Mouse (Mus musculus) forebrain, embryonic 14.5 days (tissue): Measurements from ENCODE around the gene Igsf9b. TPM values are rescaled to one million over a fixed set of nuclear protein-coding genes. Genes with fewer than 3 reads are reported as not detected.
A peak's percentile ranks its signal among the peaks of the same experiment; 100 is the strongest.

ENCODE experiments used
- ATAC-seq: fragments of 200-750 bp; cut with Nextera tagmentation; 2 replicates; pipeline ENCODE4 v1.8.0; 2017; ENCODE audit warnings: mild to moderate bottlenecking, moderate library complexity
- DNase-seq: peaks from one replicate; pipeline ENCODE4 v3.0.0-alpha.2; 2015; ENCODE audit warnings: low spot score
- H3K27ac ChIP-seq: fragments of 300-500 bp; sonication (generic); 2 replicates; pipeline ENCODE4 v1.5.1; 2014; ENCODE audit warnings: low read depth, mild to moderate bottlenecking, control low read depth, low read length, moderate library complexity
- H3K27me3 ChIP-seq: fragments of 300-500 bp; sonication (generic); replicated peaks from 2 replicates; pipeline ENCODE4 v1.6.1; 2014; ENCODE audit warnings: low read length, control low read depth, mixed read lengths; ENCODE audit not compliant: control insufficient read depth, insufficient read depth
- H3K36me3 ChIP-seq: fragments of 300-500 bp; sonication (generic); 2 replicates; pipeline ENCODE4 v1.6.1; 2014; ENCODE audit warnings: low read length, control low read depth; ENCODE audit not compliant: control insufficient read depth, insufficient read depth
- H3K4me1 ChIP-seq: fragments of 300-500 bp; sonication (generic); 2 replicates; pipeline ENCODE4 v1.6.1; 2014; ENCODE audit warnings: antibody characterized with exemption, low read length, control low read depth; ENCODE audit not compliant: control insufficient read depth, insufficient read depth
- H3K4me2 ChIP-seq: fragments of 300-500 bp; sonication (generic); 2 replicates; pipeline ENCODE4 v1.6.1; 2014; ENCODE audit warnings: mild to moderate bottlenecking, control low read depth, low read length
- H3K4me3 ChIP-seq: fragments of 300-500 bp; sonication (generic); 2 replicates; pipeline ENCODE4 v1.5.1; 2014; ENCODE audit warnings: low read depth, low read length, control low read depth
- H3K9ac ChIP-seq: fragments of 300-500 bp; sonication (generic); 2 replicates; pipeline ENCODE4 v1.6.1; 2014; ENCODE audit warnings: mild to moderate bottlenecking, low read length, control low read depth, moderate library complexity
- H3K9me3 ChIP-seq: fragments of 300-500 bp; sonication (generic); replicated peaks from 2 replicates; pipeline ENCODE4 v1.6.1; 2016; ENCODE audit warnings: low read length, control low read depth, mixed read lengths; ENCODE audit not compliant: control insufficient read depth
- WGBS: fragments of 180-500 bp; shearing (Covaris S2); extraction: QIAGEN DNeasy Blood & Tissue Kit; methylation state at CpG from one replicate; pipeline ENCODE4 v1.1.7; 2014; 5-methylcytosine and 5-hydroxymethylcytosine counted together
- polyA plus RNA-seq: library from polyadenylated mRNA; unstranded; fragments of >200 nt; fragmentation: Nextera tagmentation; extraction: Ambion mirVana; gene quantifications from 2 replicates; pipeline ENCODE4 v1.2.1, GENCODE M21; 2014

The Igsf9b gene
- polyA plus RNA-seq, 1 experiment from 2014 or later: 5.1 TPM

DNA sequence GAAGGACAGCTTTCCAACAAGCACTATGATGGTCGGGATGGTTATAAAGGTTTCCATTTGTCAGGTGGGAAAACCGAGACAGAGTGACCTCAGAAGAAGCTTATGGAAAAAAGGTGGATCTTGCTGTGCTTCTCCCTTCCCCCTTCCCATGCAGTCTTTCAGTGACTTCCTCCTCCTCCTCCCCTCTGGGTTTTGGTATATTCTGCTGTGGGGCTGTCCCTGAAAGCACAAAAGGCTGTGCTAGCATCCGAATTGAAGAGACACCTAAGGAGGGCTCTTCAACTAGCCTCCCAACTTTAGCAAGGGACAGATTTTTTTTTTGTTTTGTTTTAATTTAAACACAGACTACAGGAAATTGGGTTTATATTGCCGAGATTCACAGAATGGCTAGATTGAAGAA is 1.7 kb downstream of the Igsf9b start:
- Histone ChIP-seq H3K9me3 (no peaks in the 10 kb centered on the region), H3K4me3 (peak overlapping the region; percentile 69), H3K27ac (no peak overlapping the region), H3K4me1 (peaks cover 28% of the 10 kb centered on the region), H3K4me2 (peak overlapping the region; percentile 99), H3K27me3 (0 out of 2 replicates have a peak, but pooled peaks cover 2% of the 10 kb centered on the region), H3K36me3 (no peaks in the 10 kb centered on the region), H3K9ac (peak overlapping the region; percentile 62)
- 11% methylated on average over 4 of the region's 4 CpGs for WGBS
- ATAC-seq (no peak), DNase-seq (no peak)

DNA sequence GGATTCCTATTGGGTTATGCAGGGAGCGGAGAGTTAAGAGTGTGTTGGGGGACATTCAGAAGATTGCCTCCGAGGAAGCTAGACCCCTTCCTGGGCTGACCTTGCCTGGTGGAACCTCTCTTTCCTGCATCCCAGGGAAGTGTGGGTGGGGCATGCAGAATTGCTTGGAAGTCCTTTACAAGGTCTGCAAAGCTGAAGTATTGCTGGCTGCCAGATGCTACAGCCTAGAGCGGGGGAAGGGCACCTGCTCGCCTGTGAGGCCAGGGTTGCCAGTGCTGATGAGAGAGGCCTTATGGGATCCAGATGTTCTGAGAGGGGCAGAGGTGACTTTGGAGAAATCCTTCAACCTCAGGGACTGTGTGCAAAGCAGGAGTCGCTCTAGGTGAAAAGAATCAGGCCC is 2.5 kb downstream of the Igsf9b start:
- Histone ChIP-seq H3K27ac (no peak overlapping the region), H3K4me3 (no peak overlapping the region; the same call in 1 of the 2 replicates), H3K9me3 (no peaks in the 10 kb centered on the region), H3K4me2 (peak overlapping the region; percentile 99), H3K9ac (no peak overlapping the region), H3K36me3 (no peaks in the 10 kb centered on the region), H3K27me3 (0 out of 2 replicates have a peak, but pooled peaks cover 2% of the 10 kb centered on the region), H3K4me1 (peaks cover 35% of the 10 kb centered on the region)
- WGBS: 61% methylated on average over 5 of the region's 5 CpGs
- DNase-seq (no peak), ATAC-seq (no peak)

DNA sequence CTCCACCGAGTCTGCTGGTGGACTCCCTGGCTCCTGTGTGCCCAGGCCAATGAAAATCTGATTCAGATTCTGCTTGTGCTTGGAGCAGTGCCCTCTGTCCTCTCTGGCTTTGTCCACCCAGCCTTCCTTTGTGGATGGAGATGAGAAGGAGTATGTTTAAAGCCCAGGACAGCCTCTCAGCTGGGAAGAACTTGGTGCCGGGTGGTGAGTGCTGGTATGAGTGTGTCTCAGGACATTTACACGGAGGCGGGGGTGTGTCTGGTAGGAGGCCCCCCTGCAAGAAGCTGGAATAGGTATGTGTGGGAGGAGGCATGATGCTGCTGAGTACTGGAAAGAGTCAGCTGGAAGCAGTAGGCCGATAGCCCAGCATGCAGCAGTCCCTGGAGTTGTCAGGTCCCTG is 3.3 kb downstream of the Igsf9b start:
- Histone ChIP-seq H3K9me3 (no peaks in the 10 kb centered on the region), H3K27me3 (0 out of 2 replicates have a peak, but pooled peaks cover 2% of the 10 kb centered on the region), H3K4me3 (no peak overlapping the region), H3K4me1 (peaks cover 43% of the 10 kb centered on the region), H3K9ac (no peak overlapping the region), H3K4me2 (no peak overlapping the region), H3K27ac (no peak overlapping the region), H3K36me3 (no peaks in the 10 kb centered on the region)
- no peak for ATAC-seq
- WGBS: 62% methylated on average over 5 of the region's 5 CpGs
- DNase-seq: no peak

DNA sequence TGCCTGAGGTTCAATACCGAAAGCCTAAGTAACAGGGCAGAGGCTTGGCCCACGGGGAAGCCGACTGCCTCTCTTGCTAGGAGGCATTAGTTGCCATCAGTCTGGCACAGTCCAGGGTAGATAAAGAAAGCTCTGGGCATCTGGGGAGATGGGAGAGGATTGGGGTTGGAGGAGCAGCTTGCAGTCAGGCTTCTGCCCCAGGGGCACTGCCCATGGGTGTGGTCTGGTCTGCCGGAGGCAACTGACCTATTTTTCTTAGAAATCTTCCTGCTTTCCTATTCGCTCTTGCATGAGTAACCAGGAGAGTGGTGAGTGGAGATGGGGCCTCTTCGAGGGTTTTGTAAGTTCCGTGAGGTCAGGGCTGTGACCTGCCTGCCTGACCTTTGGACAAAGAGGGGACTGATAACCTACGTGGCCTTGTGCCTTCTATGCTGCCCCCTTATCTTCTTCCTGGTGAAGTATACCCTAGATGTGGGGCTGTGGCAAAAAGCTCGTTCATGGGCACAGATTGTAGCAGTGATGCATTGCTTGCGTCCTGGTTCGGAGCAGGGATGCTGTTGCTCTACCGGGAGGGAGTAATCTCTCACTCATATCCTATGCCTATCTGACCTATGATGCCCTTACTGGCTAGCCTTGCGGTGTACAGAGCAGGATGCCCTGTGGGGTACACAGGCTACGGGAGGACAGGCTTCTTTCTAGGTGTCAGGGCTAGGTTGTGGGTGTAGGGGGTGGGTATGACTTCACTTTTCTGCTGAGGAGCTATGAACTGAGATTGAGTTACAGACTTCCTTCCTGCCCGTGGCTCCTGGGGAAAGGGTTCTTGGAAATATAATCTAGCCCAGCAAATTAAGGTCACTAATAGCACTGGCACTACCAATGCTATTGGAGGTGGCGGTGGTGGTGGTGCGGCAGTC is 4.8 kb downstream of the Igsf9b start:
- H3K4me1 ChIP-seq: peaks cover 50% of the 10 kb centered on the region
- ATAC-seq (no peak), DNase-seq (no peak)
- H3K9me3 ChIP-seq: no peaks in the 10 kb centered on the region
- no peak overlapping the region for H3K4me3 ChIP-seq
- WGBS: 73% methylated on average over 17 of the region's 17 CpGs
- no peak overlapping the region for H3K27ac ChIP-seq
- H3K27me3 ChIP-seq: 0 out of 2 replicates have a peak, but pooled peaks cover 2% of the 10 kb centered on the region
- no peak overlapping the region for H3K4me2 ChIP-seq
- no peaks in the 10 kb centered on the region for H3K36me3 ChIP-seq
- H3K9ac ChIP-seq: no peak overlapping the region

DNA sequence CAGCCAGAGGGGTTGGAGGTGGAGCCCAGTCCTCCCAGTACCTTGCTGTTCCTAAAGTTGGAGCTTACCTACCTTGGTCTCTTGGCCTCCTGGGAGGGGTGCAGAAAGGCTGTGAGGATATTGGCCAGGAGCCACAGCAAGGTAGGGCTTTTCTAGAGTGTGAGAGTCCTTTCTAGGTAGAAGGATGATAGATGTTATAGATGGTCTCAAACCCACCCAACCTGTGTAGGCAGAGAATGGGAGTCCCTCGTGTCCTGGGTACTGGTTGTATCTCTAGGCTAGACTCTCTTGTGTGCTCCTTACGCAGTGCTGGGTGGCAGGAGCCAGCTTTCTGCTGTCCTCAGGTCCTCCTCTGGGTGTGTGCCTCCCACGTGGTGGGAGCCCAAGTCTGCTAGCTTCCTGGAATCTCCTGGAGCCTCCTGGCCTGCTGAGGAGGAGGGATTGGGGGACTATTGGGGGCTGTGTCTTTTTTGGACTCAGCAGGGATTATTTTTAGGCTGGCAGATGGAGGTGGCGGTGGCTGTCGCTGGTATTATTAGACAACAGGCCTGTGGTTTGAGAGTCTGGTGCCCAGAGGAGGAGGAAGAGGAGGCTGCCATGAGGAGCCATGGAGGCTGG is 5.6 kb downstream of the Igsf9b start:
- DNase-seq (no peak), ATAC-seq (no peak)
- no peak overlapping the region for H3K4me3 ChIP-seq
- peaks cover 51% of the 10 kb centered on the region for H3K4me1 ChIP-seq
- H3K4me2 ChIP-seq: no peak overlapping the region
- H3K36me3 ChIP-seq: no peaks in the 10 kb centered on the region
- H3K9me3 ChIP-seq: no peaks in the 10 kb centered on the region
- 0 out of 2 replicates have a peak, but pooled peaks cover 2% of the 10 kb centered on the region for H3K27me3 ChIP-seq
- 69% methylated on average over 5 of the region's 5 CpGs for WGBS
- H3K27ac ChIP-seq: no peak overlapping the region
- no peak overlapping the region for H3K9ac ChIP-seq

DNA sequence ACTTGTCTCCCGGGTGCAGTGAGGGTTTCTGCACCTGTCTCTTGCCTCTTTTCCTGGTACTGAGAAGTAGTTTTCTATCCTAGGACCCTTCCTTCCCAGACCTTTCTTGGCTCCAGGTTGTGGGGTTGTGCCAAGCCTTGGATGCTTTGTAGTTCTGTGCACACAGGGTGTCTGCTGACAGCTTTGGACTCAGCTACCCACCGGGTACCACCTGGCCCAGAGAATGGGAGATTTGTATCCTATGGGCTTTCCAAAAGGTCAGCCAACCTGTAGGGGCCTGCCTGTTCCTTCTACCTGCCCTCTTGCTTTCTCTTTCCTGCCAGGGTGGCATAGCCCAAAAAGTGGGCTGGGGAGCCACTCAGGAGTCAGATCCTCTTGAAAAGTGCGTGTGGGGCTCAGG is 6.5 kb downstream of the Igsf9b start:
- Histone ChIP-seq H3K4me1 (peaks cover 48% of the 10 kb centered on the region), H3K27ac (no peak overlapping the region), H3K27me3 (0 out of 2 replicates have a peak, but pooled peaks cover 2% of the 10 kb centered on the region), H3K9me3 (no peaks in the 10 kb centered on the region), H3K36me3 (0 out of 2 replicates have a peak, but pooled peaks cover 2% of the 10 kb centered on the region), H3K9ac (no peak overlapping the region), H3K4me2 (no peak overlapping the region), H3K4me3 (no peak overlapping the region)
- no peak for DNase-seq
- no peak for ATAC-seq
- 56% methylated on average over 3 of the region's 3 CpGs for WGBS

DNA sequence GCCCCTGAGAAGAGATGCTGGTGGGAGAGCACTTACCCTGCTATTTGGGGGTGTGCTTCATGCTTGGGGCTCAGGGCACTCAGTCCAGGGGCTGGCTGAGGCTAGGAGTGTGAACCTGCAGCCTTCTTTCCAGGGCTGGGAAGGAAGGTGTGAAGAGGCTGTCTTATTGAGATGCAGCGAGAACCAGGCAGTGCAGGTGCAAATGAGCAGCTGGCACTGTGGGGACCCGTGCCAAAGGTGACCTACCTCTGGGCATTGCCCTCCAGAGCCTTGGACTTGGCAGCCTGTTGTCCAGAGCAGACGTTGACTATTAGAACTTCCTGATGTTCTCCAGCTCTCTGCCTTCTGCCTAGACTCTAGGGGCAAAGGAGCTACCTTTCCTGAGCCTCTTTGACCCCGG is 7.6 kb downstream of the Igsf9b start:
- DNase-seq (no peak), ATAC-seq (peak; percentile 2; the same call in 1 of the 2 replicates)
- H3K4me2 ChIP-seq: no peak overlapping the region
- H3K4me1 ChIP-seq: peaks cover 46% of the 10 kb centered on the region
- H3K9me3 ChIP-seq: no peaks in the 10 kb centered on the region
- H3K9ac ChIP-seq: peak overlapping the region; percentile 43; the same call in 1 of the 2 replicates
- H3K4me3 ChIP-seq: no peak overlapping the region
- WGBS: 19% methylated on average over 4 of the region's 4 CpGs
- no peaks in the 10 kb centered on the region for H3K27me3 ChIP-seq
- peak overlapping the region; percentile 74 for H3K27ac ChIP-seq
- peaks cover 4% of the 10 kb centered on the region; the same call in 1 of the 2 replicates for H3K36me3 ChIP-seq

DNA sequence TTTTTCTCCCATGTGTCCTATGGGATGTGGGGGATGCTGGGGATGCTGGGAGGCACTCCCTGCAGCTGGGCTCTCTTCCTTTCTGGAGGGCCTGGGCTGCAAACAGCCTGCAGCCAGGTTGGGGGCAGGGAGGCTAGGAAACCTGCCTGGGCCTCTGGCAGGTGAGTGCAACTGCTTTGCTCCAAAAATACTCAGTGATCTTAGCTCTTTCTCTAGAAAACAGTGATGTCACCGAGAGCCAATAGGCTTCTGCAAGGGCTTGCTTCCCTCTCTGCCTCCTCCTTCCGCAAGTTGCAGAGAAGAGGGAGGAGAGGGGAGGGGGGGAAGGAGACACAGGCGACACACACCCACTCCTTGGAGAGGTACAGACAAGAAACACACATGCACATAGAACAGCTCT is 8.3 kb downstream of the Igsf9b start:
- H3K4me2 ChIP-seq: no peak overlapping the region
- peak overlapping the region; percentile 74 for H3K27ac ChIP-seq
- no peaks in the 10 kb centered on the region for H3K9me3 ChIP-seq
- H3K9ac ChIP-seq: peak overlapping the region; percentile 43; the same call in 1 of the 2 replicates
- no peaks in the 10 kb centered on the region for H3K27me3 ChIP-seq
- no peak overlapping the region for H3K4me3 ChIP-seq
- ATAC-seq: peak; percentile 75
- WGBS: 0% methylated on average over 2 of the region's 3 CpGs
- DNase-seq: peak; percentile 80
- peaks cover 45% of the 10 kb centered on the region for H3K4me1 ChIP-seq
- peaks cover 10% of the 10 kb centered on the region for H3K36me3 ChIP-seq
